Mouse (Mus musculus): Measurements from ENCODE around the gene Auts2. TPM values are rescaled to one million over a fixed set of nuclear protein-coding genes. Genes with fewer than 3 reads are reported as not detected.

Auts2 gene
- polyA plus RNA-seq, 1 experiment from 2014 or later = 71.4 TPM

DNA sequence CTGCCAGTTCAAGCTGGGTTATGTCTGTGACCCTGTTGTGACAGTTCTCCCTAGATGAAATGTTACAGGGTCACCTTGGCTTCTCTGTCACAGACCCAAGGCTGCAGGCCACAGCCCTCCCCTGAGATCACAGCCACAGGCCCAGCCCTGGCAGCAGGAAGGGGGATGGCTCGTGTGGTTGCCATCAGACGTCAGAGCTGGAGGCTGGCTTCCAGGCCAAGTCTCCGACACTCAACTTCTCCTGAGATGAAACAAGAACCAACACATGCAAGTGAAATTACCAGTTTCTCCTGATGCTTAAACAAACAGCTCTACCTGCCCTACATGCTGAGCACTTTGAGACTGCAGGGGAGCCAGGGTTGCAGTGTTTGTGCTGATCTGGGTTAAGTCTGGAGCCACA, 713.9 kb downstream of the Auts2 start:
- DNase-seq (ENCODE audit: low spot score) (no peak), ATAC-seq (replicated peaks; ENCODE audit: low FRiP score) (no peak)
- H3K27me3 ChIP-seq (ENCODE audit: control insufficient read depth, insufficient read depth, low read length) = no peaks in the 10 kb centered on the region
- no peak overlapping the region for H3K9ac ChIP-seq (ENCODE audit: low read length)
- H3K27ac ChIP-seq (ENCODE audit: low read depth, low read length) = no peak overlapping the region
- peaks cover 17% of the 10 kb centered on the region for H3K4me1 ChIP-seq (replicated peaks; ENCODE audit: control insufficient read depth, insufficient read depth, low read length)
- whole genome bisulfite sequencing = 55% methylated on average over 3 of the region's 3 CpGs
- no peaks in the 10 kb centered on the region; the same call in 1 of the 2 replicates for H3K9me3 ChIP-seq (ENCODE audit: control insufficient read depth, low read length)
- H3K4me2 ChIP-seq (ENCODE audit: low read depth, low read length, severe bottlenecking) = no peak overlapping the region
- no peak overlapping the region for H3K4me3 ChIP-seq (ENCODE audit: low read depth, low read length)
- no peaks in the 10 kb centered on the region for H3K36me3 ChIP-seq (ENCODE audit: control insufficient read depth, insufficient read depth, low read length)

DNA sequence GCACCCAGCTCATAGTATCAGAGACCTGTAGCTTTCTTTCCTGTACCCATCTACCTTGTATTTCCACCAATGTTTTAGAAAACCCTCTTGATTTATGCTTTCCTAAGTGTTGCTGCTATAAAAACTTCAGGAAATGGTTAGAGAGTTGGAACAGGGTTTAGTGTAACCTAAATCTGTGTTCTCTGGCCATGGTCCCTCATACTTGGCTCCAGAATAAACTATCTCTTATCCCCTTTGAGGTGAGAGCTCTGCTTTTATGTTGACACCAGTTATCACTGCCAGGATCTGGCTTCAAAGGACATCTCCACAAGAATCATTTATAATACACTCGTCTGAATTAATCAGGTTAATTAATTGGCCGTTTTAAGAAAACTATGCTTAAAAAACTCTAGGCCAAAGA, 714.5 kb downstream of the Auts2 start:
- Histone ChIP-seq H3K4me1 (replicated peaks; ENCODE audit: control insufficient read depth, insufficient read depth, low read length) (peaks cover 12% of the 10 kb centered on the region), H3K36me3 (ENCODE audit: control insufficient read depth, insufficient read depth, low read length) (no peaks in the 10 kb centered on the region), H3K4me2 (ENCODE audit: low read depth, low read length, severe bottlenecking) (no peak overlapping the region), H3K9ac (ENCODE audit: low read length) (no peak overlapping the region), H3K27me3 (ENCODE audit: control insufficient read depth, insufficient read depth, low read length) (no peaks in the 10 kb centered on the region), H3K4me3 (ENCODE audit: low read depth, low read length) (no peak overlapping the region), H3K27ac (ENCODE audit: low read depth, low read length) (no peak overlapping the region), H3K9me3 (ENCODE audit: control insufficient read depth, low read length) (no peaks in the 10 kb centered on the region; the same call in 1 of the 2 replicates)
- WGBS = 88% methylated on average over 2 of the region's 2 CpGs
- DNase-seq (ENCODE audit: low spot score) (no peak), ATAC-seq (replicated peaks; ENCODE audit: low FRiP score) (no peak)

GRCm38 (mm10) chr5:131826362-131827261, 716.5 kb downstream of the Auts2 start:
- no peak for DNase-seq (ENCODE audit: low spot score)
- no peak overlapping the region for H3K27ac ChIP-seq (ENCODE audit: low read depth, low read length)
- no peak for ATAC-seq (replicated peaks; ENCODE audit: low FRiP score)
- no peaks in the 10 kb centered on the region for H3K36me3 ChIP-seq (ENCODE audit: control insufficient read depth, insufficient read depth, low read length)
- no peak overlapping the region for H3K4me3 ChIP-seq (ENCODE audit: low read depth, low read length)
- WGBS = 86% methylated on average over 8 of the region's 8 CpGs
- H3K4me2 ChIP-seq (ENCODE audit: low read depth, low read length, severe bottlenecking) = no peak overlapping the region
- H3K4me1 ChIP-seq (replicated peaks; ENCODE audit: control insufficient read depth, insufficient read depth, low read length) = peaks cover 7% of the 10 kb centered on the region
- H3K9me3 ChIP-seq (ENCODE audit: control insufficient read depth, low read length) = no peaks in the 10 kb centered on the region
- no peaks in the 10 kb centered on the region; the same call in 1 of the 2 replicates for H3K27me3 ChIP-seq (ENCODE audit: control insufficient read depth, insufficient read depth, low read length)
- H3K9ac ChIP-seq (ENCODE audit: low read length) = no peak overlapping the region

DNA sequence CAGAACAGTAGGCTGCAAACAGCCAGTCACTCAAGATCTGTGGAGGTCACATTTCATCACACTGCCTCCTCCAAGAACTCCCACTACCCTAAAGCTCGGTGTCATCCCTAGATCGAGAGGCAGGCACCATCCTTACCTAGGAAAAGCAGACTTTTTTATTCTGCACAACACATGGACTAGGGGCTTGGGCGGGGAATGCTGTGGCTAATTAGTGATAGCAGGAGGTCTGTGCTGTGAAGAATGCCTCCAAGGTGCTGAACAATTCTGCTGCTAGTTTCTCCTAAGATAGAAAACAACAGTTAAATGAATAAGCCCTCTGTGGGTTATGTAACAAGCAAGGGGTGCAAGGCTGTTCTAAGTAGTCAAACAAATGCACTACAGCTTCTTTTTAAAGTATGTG, 717.7 kb downstream of the Auts2 start:
- ATAC-seq (replicated peaks; ENCODE audit: low FRiP score) = peak; percentile 44; the same call in 1 of the 2 replicates
- DNase-seq (ENCODE audit: low spot score) = no peak
- no peak overlapping the region for H3K4me2 ChIP-seq (ENCODE audit: low read depth, low read length, severe bottlenecking)
- 14% methylated on average over 3 of the region's 3 CpGs for WGBS
- H3K36me3 ChIP-seq (ENCODE audit: control insufficient read depth, insufficient read depth, low read length) = no peaks in the 10 kb centered on the region
- H3K4me3 ChIP-seq (ENCODE audit: low read depth, low read length) = no peak overlapping the region
- H3K4me1 ChIP-seq (replicated peaks; ENCODE audit: control insufficient read depth, insufficient read depth, low read length) = peaks cover 7% of the 10 kb centered on the region
- H3K9me3 ChIP-seq (ENCODE audit: control insufficient read depth, low read length) = no peaks in the 10 kb centered on the region
- H3K9ac ChIP-seq (ENCODE audit: low read length) = no peak overlapping the region
- H3K27me3 ChIP-seq (ENCODE audit: control insufficient read depth, insufficient read depth, low read length) = no peaks in the 10 kb centered on the region; the same call in 1 of the 2 replicates
- no peak overlapping the region for H3K27ac ChIP-seq (ENCODE audit: low read depth, low read length)

DNA sequence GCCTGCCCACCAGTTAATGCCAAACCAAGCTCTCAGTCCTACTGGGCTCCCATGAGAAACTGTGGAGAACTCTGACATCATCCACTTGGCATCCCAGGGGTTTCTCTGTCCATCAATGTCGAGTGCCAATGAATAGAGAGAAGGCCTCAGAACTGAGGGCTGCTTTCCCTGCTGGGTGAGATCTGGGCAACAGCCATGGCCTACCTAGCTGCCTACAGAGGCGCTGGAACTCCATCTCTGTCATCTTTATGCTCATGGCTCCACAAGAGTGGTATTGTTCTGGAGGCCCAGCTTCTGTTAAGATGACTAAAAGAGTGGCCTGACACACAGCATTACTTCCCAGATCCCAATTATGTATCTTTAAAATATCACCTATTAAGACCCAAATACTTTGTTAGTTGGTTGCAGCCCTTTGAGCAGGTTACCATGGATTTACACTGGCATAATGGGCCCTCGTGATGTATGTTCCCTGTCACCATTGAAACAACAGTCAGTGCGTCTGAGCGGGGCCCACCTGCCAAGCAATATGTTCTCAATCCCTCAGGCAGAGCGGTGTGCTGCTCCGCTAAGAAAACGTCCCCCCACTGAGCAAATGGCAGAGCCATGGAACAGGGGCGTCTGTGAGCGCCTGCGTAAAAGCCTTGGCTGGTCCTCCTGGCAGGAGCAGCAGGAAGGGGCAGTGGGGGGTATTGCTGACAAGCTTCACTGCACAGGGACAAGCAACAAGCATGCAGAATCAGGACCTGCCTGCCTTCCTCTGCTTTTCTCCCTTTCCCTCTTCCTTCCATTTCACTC, 718.8 kb downstream of the Auts2 start:
- ATAC-seq (replicated peaks; ENCODE audit: low FRiP score) (peak; percentile 46; the same call in 1 of the 2 replicates), DNase-seq (ENCODE audit: low spot score) (peak; percentile 60)
- Histone ChIP-seq H3K27me3 (ENCODE audit: control insufficient read depth, insufficient read depth, low read length) (no peaks in the 10 kb centered on the region; the same call in 1 of the 2 replicates), H3K4me3 (ENCODE audit: low read depth, low read length) (no peak overlapping the region), H3K27ac (ENCODE audit: low read depth, low read length) (0 out of 2 replicates have a peak overlapping the region, but pooled peaks have one; percentile 38), H3K9me3 (ENCODE audit: control insufficient read depth, low read length) (no peaks in the 10 kb centered on the region), H3K4me1 (replicated peaks; ENCODE audit: control insufficient read depth, insufficient read depth, low read length) (peaks cover 7% of the 10 kb centered on the region), H3K36me3 (ENCODE audit: control insufficient read depth, insufficient read depth, low read length) (no peaks in the 10 kb centered on the region), H3K4me2 (ENCODE audit: low read depth, low read length, severe bottlenecking) (no peak overlapping the region), H3K9ac (ENCODE audit: low read length) (no peak overlapping the region)
- whole genome bisulfite sequencing = 10% methylated on average over 11 of the region's 11 CpGs

DNA sequence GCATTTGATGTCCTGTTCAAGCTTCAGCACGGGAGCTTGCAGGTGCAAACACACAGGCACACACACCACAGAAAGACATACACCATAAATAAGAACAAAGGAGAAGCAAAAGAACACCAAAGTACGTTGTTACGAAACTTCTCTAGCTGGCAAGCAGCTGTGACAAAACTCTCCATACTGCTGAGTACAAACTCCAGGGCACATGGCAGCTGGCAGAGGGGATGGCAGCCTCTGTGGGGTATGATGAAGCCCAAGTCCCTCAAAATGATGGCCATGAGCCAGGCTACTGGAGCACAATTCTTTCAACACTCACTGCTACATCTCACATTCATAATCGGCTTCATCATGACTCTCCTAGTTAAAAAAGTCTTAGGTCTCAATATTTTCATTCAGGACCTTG, 721.7 kb downstream of the Auts2 start:
- H3K4me1 ChIP-seq (replicated peaks; ENCODE audit: control insufficient read depth, insufficient read depth, low read length) = peaks cover 7% of the 10 kb centered on the region
- H3K9me3 ChIP-seq (ENCODE audit: control insufficient read depth, low read length) = no peaks in the 10 kb centered on the region
- WGBS = 93% methylated on average over 4 of the region's 4 CpGs
- H3K27me3 ChIP-seq (ENCODE audit: control insufficient read depth, insufficient read depth, low read length) = no peaks in the 10 kb centered on the region; the same call in 1 of the 2 replicates
- H3K36me3 ChIP-seq (ENCODE audit: control insufficient read depth, insufficient read depth, low read length) = no peaks in the 10 kb centered on the region
- no peak for ATAC-seq (replicated peaks; ENCODE audit: low FRiP score)
- no peak overlapping the region for H3K4me2 ChIP-seq (ENCODE audit: low read depth, low read length, severe bottlenecking)
- DNase-seq (ENCODE audit: low spot score) = no peak
- H3K27ac ChIP-seq (ENCODE audit: low read depth, low read length) = no peak overlapping the region
- H3K9ac ChIP-seq (ENCODE audit: low read length) = no peak overlapping the region
- no peak overlapping the region for H3K4me3 ChIP-seq (ENCODE audit: low read depth, low read length)

DNA sequence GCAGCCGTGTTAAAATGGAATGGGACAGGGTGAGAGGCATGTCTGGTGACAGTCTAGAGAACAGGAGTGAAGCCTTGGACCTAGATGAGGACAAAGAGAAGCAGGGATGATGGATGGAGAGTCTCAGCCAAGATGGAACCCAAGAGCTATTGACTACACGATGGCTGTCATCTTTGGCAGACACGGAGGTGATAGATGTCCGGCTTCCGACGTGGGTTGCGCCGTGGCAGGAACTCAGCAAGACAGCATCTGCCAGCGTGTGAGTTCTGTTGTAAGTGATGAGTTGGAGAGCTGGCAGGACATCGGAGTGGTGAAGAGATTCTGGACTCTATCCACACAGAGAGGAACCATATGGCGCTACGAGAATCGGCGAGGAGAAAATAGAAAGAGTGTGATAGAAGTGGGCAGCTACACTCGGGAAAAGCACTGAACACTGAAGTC, 723.9 kb downstream of the Auts2 start:
- ATAC-seq (replicated peaks; ENCODE audit: low FRiP score) = no peak
- Histone ChIP-seq H3K36me3 (ENCODE audit: control insufficient read depth, insufficient read depth, low read length) (no peaks in the 10 kb centered on the region), H3K4me3 (ENCODE audit: low read depth, low read length) (no peak overlapping the region), H3K4me1 (replicated peaks; ENCODE audit: control insufficient read depth, insufficient read depth, low read length) (no peaks in the 10 kb centered on the region; the same call in 1 of the 2 replicates), H3K27ac (ENCODE audit: low read depth, low read length) (no peak overlapping the region), H3K9ac (ENCODE audit: low read length) (no peak overlapping the region), H3K27me3 (ENCODE audit: control insufficient read depth, insufficient read depth, low read length) (no peaks in the 10 kb centered on the region; the same call in 1 of the 2 replicates), H3K9me3 (ENCODE audit: control insufficient read depth, low read length) (no peaks in the 10 kb centered on the region), H3K4me2 (ENCODE audit: low read depth, low read length, severe bottlenecking) (no peak overlapping the region)
- no peak for DNase-seq (ENCODE audit: low spot score)
- WGBS = 97% methylated on average over 15 of the region's 15 CpGs

GRCm38 (mm10) chr5:131815498-131815897, 727.6 kb downstream of the Auts2 start:
- H3K9me3 ChIP-seq (ENCODE audit: control insufficient read depth, low read length) = no peaks in the 10 kb centered on the region
- ATAC-seq (replicated peaks; ENCODE audit: low FRiP score) = no peak
- H3K27ac ChIP-seq (ENCODE audit: low read depth, low read length) = no peak overlapping the region
- no peak overlapping the region for H3K9ac ChIP-seq (ENCODE audit: low read length)
- no peaks in the 10 kb centered on the region for H3K27me3 ChIP-seq (ENCODE audit: control insufficient read depth, insufficient read depth, low read length)
- DNase-seq (ENCODE audit: low spot score) = no peak
- no peaks in the 10 kb centered on the region for H3K4me1 ChIP-seq (replicated peaks; ENCODE audit: control insufficient read depth, insufficient read depth, low read length)
- no peak overlapping the region for H3K4me2 ChIP-seq (ENCODE audit: low read depth, low read length, severe bottlenecking)
- H3K36me3 ChIP-seq (ENCODE audit: control insufficient read depth, insufficient read depth, low read length) = no peaks in the 10 kb centered on the region
- H3K4me3 ChIP-seq (ENCODE audit: low read depth, low read length) = no peak overlapping the region
- WGBS = 74% methylated on average over 3 of the region's 3 CpGs

All from forebrain, embryonic 11.5 days (tissue).